Mouse (Mus musculus) mature B cell (primary cell): ENCODE data around the gene Ryr3.

Experiments used
- in situ Hi-C: fragments of 300-500 bp; cut with MboI; formaldehyde crosslinking; loops from 2 replicates; pipeline ENCODE4 v1.14.3; 2019

Gene Ryr3

DNA sequence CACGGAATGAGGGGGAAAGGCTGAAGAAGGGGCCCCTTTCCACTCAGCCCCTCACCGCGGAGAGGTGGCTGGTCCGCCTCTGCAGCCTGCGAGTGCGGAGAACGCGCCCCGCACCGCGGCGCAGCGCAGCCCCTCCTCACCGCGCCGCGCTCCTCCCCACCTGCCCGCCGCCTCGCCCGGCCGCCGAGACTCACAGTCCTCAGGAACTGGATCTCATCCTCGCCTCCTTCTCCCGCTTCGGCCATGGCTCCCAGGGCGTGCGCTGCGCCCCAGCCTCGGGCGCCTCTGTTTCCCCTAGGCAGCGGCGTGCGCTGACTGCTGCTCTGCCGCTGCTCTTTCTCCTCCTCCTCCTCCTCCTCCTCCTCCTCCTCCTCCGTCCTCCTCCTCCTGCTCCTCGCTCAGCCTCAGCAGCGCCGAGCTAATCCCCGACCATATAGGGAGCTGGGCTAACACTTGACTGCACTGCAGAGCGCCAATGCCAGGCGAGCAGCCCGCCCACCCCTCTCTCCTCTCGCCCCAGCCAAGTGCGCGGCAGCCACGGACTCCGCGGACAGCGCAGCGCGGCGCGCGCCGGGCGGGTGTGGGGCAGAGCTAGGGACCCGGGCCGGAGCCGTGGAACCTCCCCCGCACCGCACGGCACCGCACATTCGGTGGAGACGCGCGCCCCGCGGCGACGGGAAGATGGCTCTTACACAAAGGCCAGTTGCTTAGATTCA lies at the start of gene Ryr3:
TSS of gene Ryr3 (minus strand) at position 351 of the 716 bp plus-strand sequence.
- in situ Hi-C loops = no loop called here

- in situ Hi-C loops = no loop called here
These were observed 22.0 kb upstream of the Ryr3 start for GRCm38 (mm10) chr2:113238871-113239270.

DNA sequence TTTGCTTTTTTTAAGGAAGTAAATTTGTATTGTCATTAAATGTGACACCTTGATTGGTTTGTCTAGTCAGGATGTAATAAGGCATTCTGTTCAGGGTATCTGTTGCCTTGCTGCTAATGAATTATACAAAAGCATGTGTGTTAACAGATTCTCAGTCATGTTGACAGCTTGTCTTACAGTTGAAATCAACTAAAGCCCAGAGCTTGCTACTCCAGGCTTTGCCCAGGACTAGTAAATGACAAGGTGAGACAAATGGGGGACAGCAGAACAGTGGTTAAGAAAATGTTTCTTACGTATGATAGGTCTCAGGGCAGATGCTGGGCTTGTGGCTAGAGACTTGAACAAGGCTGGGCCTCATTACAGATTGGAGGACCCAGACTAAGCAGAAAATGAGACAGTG lies 20.1 kb upstream of the Ryr3 start:
- in situ Hi-C loops = no loop called here

- in situ Hi-C loops = no loop called here
These were observed 17.7 kb upstream of the Ryr3 start for GRCm38 (mm10) chr2:113234559-113234958.

GRCm38 (mm10) chr2:113233356-113233755 lies 16.5 kb upstream of the Ryr3 start:
- in situ Hi-C loops = no loop called here

- in situ Hi-C loops = no loop called here
These were observed 671 bp downstream of the Ryr3 start for GRCm38 (mm10) chr2:113216105-113216745.

- in situ Hi-C loops = no loop called here
These were observed 6.9 kb downstream of the Ryr3 start for GRCm38 (mm10) chr2:113210023-113210422.

DNA sequence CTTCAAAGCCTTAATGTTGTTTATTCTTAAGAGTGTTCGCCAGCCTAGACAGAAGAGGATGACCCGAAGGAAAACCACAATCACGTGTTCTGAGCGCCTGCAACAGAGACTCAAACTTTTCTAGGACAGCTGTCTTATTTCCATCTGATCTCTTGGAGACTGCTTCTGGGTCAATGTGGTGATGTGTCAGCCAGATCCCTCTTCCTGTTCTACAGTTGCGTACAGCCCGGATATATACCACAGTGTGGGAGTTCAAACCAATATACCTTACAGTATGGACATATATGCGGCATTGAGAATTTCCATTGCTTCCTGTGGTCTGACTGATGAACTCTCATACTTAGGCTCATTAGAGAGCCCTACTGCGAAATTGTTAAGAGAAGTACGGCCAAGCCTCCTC lies 7.6 kb downstream of the Ryr3 start:
- in situ Hi-C loops = no loop called here

DNA sequence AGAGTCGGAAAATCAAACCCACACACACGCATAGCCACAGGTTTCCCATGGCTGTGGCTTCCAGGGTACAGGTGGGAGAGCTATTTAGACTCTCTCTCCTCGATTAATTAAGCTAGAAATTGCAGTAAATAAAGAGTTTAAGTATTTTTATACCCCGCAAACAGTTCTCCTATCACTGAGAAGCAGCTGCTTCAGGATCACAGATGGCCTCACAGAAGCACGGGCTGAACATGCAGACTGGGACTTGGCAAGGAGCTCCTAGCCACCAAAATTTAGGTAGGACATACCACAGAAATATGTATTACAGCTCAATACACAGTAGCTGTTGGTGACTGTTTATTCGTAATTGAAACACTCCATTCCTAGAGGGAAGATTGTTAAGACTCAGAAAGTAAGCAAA lies 14.0 kb downstream of the Ryr3 start:
- in situ Hi-C loops = no loop called here

GRCm38 (mm10) chr2:113199030-113199679 lies 17.7 kb downstream of the Ryr3 start:
- in situ Hi-C loops = no loop called here

DNA sequence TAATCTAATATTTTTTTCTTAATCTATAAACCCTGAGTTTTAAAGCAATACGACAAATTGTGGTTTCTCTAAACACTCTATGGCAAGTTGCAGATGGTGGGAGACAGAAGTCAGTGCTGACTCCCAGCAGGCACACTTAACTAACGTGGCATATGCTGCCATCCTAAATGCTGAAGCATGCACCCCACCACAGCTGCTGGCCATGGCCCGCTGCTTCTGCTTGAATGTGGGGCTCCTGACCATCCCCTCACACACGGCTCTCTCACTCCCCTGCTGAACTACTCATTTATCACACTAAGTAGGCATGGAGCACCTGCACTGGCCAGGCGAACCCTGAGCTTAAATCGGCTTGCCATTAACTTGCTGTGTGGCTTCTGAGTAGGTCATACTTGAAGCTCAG lies 29.7 kb downstream of the Ryr3 start:
- in situ Hi-C loops = no loop called here

- in situ Hi-C loops = no loop called here
These were observed 35.2 kb downstream of the Ryr3 start for GRCm38 (mm10) chr2:113181701-113182100.

DNA sequence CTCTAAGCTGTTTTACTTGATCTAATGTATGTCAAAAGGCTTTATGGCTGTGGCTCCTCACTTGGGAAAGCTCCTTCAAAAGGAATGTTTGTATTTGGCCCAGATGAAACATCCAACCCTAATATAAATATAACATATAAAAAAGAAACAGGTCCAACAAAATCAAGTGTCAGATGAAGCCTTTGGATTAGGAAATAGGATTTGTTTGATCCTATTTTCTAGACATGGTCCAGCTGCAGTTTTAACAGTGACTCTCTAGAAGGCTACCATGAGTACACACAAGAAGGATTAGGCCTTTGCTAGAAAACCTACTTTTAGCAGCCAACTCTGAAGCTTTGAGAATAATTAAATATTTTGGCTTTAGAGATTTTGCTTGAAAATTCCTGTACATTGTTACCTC lies 38.8 kb downstream of the Ryr3 start:
- in situ Hi-C loops = no loop called here

DNA sequence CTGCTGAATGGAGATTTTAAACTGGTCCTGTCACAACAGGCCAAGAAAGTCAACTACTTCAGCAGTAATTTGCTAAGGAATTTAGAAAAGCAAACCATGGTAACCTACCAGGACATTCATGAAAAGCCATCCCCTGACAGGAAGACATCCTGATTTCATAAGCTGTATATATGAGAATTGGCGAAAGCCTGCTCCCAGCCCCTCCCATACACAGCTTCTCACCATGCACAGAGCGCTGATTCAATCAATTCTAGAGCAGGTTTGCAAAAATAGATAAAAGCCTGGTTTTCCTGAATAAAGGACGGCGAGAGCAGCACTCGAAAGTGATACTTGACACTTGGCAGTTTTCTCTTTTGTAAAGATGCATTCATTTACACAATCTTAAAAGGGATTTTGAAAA lies 40.6 kb downstream of the Ryr3 start:
- in situ Hi-C loops = no loop called here

GRCm38 (mm10) chr2:113168096-113168495 lies 48.8 kb downstream of the Ryr3 start:
- in situ Hi-C loops = no loop called here

- in situ Hi-C loops = no loop called here
These were observed 55.4 kb downstream of the Ryr3 start for GRCm38 (mm10) chr2:113161494-113161893.

GRCm38 (mm10) chr2:113137766-113138165 lies 79.1 kb downstream of the Ryr3 start:
- in situ Hi-C loops = no loop called here

DNA sequence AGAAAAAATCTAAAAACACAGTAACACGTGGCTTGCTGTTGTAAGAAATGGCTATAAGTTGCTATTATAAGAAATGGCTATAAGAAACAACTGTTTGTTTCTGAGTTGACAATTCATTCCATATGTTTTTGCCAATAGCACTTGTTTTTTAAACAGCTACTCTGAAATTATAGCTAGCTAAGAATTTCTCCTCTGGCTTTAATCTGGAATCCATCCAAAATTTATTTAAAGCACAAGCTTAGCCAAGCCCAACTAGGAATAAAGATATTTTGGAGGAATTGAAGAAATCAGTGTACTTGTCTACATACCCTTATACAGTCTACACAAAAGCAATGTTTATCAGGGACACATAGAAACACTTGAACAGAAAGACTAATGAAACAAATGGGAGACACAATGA lies 93.4 kb downstream of the Ryr3 start:
- in situ Hi-C loops = no loop called here

GRCm38 (mm10) chr2:113119080-113119479 lies 97.8 kb downstream of the Ryr3 start:
- in situ Hi-C loops = no loop called here

DNA sequence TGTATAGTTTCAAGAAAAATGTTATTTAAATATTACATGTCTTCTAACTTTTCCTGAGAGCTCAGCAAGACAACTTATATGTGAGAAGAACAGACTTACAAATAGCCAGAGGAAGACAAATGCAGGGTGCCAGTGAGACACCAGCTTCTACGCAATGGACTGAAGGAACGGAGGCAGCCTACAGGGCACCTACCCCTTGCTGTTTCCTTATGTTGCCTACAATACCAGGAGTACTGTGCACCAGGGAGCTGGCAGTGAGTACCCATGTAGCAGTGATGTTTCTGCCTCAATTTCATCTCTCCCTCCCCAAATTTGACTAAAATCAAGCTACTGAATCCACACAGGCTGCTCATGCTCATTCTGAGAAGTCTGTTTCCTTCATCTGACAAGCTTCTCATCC lies 100.1 kb downstream of the Ryr3 start:
- in situ Hi-C loops = no loop called here

DNA sequence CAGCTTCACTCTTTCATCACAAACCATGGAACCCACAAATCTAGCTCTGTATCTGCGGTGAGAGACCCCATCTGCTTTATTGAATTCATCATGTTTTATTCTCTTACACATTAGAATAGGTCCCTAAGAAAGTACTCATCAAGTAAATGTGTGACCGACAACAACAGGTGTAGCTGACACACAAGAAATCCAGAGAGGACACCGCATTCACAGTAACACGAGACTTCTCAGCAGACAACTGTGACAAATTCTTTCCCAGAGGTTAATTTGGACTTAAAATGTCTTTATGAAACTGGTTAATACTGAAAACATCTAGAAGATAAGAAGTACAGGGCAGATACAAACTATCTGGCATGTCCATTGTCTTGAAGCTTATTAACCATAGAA lies 101.0 kb downstream of the Ryr3 start:
- in situ Hi-C loops = no loop called here

DNA sequence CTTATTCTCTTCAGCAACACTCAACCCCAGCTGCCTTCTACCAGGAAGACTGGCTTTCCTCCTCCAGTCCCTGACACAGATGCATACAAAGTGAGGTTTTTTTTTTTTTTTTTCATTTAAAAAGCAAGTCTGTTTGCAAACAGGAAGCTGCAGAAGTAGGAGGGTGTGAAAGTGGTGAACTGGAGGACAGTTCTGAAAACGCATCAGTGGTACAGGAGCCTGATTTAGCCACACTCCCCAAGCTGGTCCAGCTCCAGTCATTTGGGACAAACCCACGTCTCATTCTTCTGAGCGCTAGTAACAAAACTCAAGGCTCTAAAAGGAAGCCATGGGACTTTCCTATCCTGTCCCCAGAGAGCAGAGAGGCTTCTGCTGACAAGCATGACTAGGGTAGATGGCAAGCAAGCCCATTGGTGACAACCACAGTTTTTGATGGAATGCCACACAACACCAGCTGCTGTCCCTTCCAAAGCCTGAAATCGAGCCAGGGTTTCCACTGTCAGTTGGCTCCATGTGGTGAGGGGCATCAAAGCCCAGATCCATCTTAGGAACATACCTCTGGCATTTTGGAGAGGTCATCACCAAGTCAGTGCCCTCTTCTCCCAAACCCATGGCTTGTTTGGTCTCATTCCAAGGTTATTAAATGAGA lies 101.5 kb downstream of the Ryr3 start:
- in situ Hi-C loops = no loop called here

DNA sequence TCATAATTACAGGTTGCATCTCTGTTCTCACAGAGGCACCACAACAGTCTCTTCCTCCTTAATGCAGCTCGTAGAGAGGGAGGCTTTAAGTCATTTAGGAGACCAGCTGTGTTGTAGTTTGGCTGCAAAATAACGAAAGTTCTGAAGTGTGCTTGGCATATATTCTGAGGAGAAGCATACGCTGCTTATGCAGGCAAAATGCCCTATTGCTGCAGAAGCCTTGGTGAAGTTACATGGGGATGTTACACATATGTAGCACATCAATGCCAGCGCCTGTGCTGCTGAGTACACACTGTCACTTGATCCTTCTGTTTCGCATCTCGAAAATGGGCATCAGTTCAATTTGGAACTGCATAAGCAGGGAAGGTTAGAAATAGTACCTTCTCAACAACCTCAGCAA lies 112.3 kb downstream of the Ryr3 start:
- in situ Hi-C loops = no loop called here
